Mouse (Mus musculus) thymus, postnatal 10 days (tissue): ENCODE results near the gene Tstd3.

Experiments used
- DNase-seq, 2 experiments: peaks; one replicate each; pipeline ENCODE4 v3.0.0; 2021; ENCODE audit warnings: low spot score in 2 of 2

Gene Tstd3

GRCm38 (mm10) chr4:21766863-21767304 lies at the start of gene Tstd3, which contains the start of gene Usp45:
TSS of gene Tstd3 (minus strand) at chr4:21767212.
TSS of gene Usp45 (plus strand) at chr4:21767156.
- DNase-seq = peak; percentile 59 to 69

- peak; percentile 18 to 53 for DNase-seq
Measured at GRCm38 (mm10) chr4:21814029-21814428, 47.0 kb upstream of the Tstd3 start.

GRCm38 (mm10) chr4:21812635-21813034 lies 45.6 kb upstream of the Tstd3 start:
- no peak for DNase-seq

- no peak for DNase-seq
Measured at GRCm38 (mm10) chr4:21810608-21811007, 43.6 kb upstream of the Tstd3 start.

GRCm38 (mm10) chr4:21807204-21807603 lies 40.2 kb upstream of the Tstd3 start:
- no peak for DNase-seq

- no peak for DNase-seq
Measured at GRCm38 (mm10) chr4:21801620-21802019, 34.6 kb upstream of the Tstd3 start.

- DNase-seq = no peak
Measured at GRCm38 (mm10) chr4:21801013-21801412, 34.0 kb upstream of the Tstd3 start.

- no peak for DNase-seq
Measured at GRCm38 (mm10) chr4:21793631-21794030, 26.6 kb upstream of the Tstd3 start.

- DNase-seq = no peak
Measured at GRCm38 (mm10) chr4:21789836-21790235, 22.8 kb upstream of the Tstd3 start.

- DNase-seq = no peak
Measured at GRCm38 (mm10) chr4:21788903-21789302, 21.9 kb upstream of the Tstd3 start.

GRCm38 (mm10) chr4:21786268-21786667 lies 19.3 kb upstream of the Tstd3 start:
- no peak for DNase-seq

- DNase-seq = no peak
Measured at GRCm38 (mm10) chr4:21780816-21781726, 14.1 kb upstream of the Tstd3 start.

- no peak for DNase-seq
Measured at GRCm38 (mm10) chr4:21776946-21777265, 9.9 kb upstream of the Tstd3 start.

GRCm38 (mm10) chr4:21776091-21776945 lies 9.3 kb upstream of the Tstd3 start:
- DNase-seq = peak; percentile 82 to 91

- no peak for DNase-seq
Measured at GRCm38 (mm10) chr4:21772306-21772705, 5.3 kb upstream of the Tstd3 start.

GRCm38 (mm10) chr4:21771064-21771463 lies 4.1 kb upstream of the Tstd3 start:
- no peak for DNase-seq

GRCm38 (mm10) chr4:21766171-21766862 lies 695 bp downstream of the Tstd3 start:
- no peak for DNase-seq

GRCm38 (mm10) chr4:21763827-21764226 lies 3.2 kb downstream of the Tstd3 start:
- DNase-seq = no peak

- DNase-seq = no peak
Measured at GRCm38 (mm10) chr4:21761416-21762160, 5.4 kb downstream of the Tstd3 start.

- no peak for DNase-seq
Measured at GRCm38 (mm10) chr4:21758860-21759259, 8.2 kb downstream of the Tstd3 start.

- DNase-seq = no peak
Measured at GRCm38 (mm10) chr4:21755123-21755789, 11.8 kb downstream of the Tstd3 start.
